Mouse (Mus musculus) cerebellum, adult 9-10 months (tissue): ENCODE results near the gene Palld.

Experiments used
- DNase-seq: peaks from one replicate; pipeline ENCODE4 v3.0.0; 2022

Gene Palld

DNA sequence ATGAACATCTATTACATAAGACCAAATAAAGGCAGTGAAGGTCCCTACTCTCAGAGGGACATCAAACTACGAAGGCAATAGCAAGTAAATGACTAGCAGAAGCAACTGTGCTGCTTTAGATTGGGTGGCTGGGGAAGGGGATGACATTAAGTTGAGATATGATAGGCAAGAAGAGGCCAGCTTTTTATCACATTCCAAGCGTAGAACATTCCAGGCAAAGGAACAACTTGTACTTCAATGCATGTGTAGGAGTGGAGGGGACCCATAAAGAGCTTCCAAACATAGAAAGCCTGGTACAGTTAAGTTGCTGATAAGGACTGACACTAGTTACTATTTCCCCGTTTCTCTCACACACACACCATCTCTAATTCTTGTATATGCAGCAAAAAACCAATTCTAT is 221.3 kb downstream of the Palld start:
- DNase-seq = no peak

DNA sequence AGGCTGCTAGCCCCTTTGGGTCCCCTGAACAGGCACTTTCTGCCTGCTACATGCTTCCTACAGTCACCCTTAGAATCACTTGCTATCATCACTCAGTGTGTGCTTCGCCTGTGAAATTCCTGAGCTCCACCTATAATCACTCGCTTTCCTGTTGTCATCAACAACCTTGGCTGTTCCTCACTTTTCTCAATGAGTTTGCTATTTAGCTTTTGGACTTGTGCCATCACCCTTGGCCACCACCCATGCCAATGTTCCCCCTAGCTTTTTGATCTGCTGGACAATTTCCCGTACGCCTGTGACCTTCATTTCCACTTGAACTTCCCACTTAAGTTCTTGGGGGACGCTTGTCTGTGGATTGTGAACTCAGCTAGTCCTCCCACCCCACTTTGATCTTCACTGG is 225.3 kb downstream of the Palld start:
- no peak for DNase-seq

DNA sequence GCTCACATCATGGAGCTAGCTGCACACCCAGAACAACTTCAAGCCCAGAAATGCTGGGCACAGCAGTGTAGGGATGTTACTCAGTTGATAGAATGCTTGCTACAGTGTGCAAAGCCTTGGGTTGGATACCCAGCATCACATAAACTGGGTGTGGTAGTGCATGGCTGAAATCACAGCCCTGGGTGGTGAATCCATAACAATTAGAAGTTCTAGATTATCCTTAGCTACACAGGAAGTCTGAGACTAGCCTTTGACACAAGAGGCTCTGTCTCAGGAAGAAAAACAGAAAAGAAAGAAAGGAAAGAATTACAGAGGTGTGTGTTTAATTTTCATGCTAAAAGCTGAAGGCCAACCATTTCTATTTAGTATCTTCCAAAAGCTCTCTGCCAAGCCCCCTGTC is 231.3 kb downstream of the Palld start:
- no peak for DNase-seq

DNA sequence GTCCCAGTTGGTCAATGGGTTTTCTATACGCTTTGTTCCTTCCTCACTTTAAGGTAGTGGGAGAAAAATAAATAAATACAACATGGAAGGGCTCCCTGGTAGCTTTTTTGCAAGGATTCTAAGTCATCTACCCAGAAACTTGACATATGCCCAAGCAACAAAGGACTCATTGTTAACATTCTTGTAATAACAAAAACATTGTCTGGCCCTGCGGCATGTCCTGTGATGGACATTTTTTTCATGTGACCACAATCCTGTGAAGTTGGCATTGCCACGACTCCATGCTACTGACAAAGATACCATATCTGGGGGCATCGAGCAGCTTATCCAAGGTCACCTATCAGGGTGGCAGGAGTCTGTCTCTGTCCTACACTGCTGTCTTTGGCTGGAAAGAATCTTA is 232.1 kb downstream of the Palld start:
- no peak for DNase-seq

DNA sequence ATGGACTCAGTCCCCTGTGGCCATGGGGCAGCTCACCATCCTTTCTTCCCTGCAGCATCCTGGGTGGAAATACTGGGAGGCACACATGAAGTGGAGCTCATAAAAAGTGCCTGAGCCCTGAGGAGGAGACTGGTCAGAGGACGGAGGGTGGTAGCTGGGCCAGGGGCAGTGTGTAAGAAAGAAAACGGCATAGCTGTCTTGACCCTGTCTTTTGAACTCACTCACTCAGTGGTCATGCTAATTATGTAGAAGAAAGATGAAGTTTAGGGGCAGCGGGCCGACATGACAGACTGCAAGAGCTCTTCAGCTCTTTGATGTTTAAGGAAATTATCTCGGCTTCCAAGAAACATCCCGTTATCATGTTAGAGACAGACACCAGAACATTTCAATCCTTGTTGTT is 235.6 kb downstream of the Palld start:
- DNase-seq = no peak

DNA sequence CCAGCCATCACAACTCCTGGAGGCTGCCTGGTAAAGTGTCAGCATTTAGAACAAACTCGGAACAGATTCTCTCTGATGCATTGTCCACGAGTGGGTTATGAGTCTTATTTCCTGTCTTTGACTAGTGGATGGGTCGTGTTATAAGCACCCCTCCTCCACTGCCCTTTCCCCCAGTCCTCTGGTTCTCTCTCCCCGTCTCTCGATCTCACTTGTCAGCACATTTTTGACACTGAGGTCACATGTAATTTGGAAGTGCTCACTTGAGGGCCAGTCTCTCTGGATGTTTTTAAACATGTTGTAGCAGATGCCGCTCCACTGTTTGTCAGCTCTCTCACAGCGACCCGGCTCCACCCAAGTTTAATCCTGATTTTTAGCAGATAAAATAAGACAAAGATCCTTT is 237.5 kb downstream of the Palld start:
- no peak for DNase-seq

DNA sequence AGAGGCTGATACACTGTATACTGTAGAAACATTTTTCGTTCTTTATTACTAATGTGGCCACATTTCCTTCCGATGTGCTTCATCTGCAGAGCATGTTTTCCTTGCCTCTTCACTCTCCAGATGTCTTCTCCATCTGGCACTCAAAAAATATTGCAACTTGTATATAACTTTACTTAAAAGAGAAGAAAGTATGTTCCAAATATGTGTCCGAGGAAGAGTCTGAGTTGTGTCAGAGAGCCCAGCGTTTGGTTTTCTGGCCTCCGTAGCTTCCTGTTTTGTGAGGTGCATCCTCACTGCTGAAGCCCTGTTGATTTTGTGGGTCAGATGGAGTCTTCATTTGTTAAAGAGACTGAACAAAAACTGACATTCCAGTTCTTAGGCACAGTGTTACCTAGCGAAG is 238.3 kb downstream of the Palld start:
- DNase-seq = no peak

DNA sequence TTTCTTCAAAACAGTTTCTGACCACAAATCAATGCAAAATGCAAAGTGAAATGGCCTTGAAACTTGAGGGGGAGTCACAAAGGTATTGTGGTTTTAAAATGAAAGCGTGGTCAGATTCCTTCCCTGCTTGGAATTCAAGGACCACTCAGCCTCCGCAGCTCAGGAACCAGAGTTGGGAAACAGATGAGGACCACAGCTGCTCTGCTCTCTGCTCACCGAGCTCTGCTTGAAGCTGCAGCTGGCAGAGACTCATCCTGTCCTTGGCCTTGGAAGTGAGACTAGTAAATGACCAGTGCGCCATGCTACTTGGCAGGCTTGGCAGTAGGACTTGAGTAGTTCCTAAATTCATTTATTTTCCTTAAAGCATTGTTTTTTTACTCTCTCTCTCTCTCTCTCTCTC is 239.7 kb downstream of the Palld start:
- no peak for DNase-seq

DNA sequence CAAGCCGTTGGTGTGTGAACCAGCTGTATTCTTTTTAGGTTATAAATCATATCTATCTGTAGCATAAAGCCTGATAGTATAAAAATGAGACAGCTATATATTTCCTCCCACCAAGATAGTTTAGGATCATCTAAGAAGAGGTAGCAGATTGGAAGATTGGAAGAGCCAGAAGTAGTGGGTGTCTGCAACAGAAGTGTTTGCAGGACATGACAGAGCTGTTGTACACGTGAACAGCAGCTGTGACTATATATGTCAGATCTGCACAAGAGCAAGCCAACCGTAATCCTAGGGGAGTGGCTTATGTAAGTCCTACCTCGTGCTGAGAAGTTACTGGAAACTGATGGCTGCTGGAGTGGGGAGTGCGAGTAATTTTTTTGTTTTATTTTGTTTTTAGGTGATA is 240.9 kb downstream of the Palld start:
- DNase-seq = no peak

DNA sequence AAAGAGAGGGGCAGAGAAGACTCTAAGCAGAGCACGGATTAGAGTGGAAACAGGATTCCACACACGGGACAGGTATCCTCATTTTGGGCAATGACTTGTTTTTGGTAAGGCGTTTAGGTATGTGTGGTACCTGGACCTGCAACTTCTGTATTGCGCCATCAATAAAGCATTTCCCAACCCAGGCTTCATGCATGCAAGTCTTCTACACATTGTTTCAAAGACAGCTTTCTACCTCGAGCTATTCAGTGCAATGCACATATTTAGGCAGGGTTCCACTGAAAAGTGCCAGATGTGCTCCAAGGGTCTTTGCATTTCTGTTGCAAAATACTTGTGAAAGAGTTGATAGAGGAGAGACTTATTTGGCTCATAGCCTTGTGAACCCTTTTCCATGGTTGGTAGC is 241.5 kb downstream of the Palld start:
- no peak for DNase-seq

DNA sequence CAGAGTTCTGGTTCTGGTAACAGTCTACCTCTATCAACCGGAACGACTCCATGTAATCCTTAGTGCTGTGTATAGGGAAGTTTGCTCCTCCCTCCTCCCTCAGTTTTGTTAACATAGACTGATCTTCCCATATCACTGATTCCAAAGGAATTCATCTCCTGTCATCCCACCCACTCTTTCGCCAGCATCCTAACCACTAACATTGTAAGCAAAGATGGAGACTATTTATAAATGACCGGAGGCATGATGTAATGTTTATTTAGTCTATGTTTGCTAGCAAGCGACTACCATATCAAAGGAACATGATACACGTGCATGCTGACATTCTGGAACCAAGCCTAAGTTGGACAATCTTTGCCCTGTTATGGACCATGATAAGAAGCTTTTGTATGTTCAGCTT is 250.5 kb downstream of the Palld start:
- DNase-seq = no peak

DNA sequence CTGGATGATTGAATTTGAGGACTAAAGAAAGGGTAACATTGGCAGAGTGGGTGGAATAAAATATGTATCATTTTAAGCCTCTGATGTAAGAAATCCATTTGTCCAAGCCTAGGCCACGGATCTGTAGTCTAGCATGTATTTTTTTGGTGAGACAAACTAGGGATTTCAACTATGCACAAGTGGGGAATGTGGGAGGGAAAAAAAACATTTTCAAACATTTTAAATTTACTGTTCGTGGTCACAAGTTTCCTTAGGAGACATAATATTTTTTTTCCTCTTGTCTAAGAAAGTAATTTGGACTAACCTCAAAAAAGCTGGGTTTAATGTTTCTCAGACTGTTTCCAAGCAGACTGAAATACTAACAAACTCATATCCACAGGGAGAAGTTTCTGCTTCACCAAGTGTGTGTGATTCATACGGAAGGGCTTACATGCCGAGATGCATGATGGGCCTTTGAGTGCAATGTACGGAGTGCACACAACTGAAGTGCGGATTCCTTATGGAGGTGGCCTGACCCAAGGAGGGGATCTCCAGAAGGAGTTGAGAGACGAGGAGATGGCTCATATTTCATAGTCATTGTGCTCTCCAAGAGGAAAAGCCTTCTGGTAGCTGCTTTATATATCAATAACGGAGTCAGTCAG is 256.2 kb downstream of the Palld start:
- DNase-seq = no peak

DNA sequence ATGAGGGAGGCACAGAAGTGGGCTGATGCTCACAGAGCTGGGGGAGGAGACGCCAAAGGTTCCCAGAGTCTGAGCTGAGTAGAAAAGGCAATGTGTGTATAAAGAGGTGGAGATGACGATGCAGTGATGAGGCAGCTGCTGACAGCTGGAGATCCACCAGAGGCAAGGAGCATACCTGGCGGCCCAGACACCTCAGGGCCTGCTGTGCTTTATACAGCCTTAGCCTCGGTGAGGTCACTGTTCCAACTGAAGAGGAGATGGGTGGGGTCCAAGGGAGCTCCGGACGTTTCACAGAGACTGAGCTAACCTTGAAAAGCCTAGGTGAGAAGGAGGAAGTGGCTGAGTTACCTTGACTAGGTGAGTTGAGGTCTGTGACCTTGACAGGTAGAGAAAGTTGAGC is 256.8 kb downstream of the Palld start:
- DNase-seq = no peak

DNA sequence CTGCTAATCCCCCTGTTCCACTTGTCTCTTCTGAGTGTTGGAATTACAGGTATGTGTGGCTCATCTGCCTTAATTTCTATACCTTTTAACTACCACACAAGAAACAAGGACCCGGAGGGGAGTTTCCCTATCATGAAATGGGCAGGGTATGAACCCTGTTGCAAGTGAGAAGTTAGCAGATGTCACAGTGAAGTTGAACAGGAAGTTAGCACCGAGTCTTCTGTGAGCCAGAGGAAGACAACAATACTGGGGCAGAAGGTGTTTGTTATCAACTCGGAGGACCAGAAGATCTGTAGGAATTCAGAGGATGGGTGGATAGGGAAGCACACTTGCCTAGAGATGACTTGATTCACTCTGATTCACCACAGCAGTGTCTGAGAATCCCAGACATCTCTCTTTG is 259.3 kb downstream of the Palld start:
- DNase-seq = no peak

DNA sequence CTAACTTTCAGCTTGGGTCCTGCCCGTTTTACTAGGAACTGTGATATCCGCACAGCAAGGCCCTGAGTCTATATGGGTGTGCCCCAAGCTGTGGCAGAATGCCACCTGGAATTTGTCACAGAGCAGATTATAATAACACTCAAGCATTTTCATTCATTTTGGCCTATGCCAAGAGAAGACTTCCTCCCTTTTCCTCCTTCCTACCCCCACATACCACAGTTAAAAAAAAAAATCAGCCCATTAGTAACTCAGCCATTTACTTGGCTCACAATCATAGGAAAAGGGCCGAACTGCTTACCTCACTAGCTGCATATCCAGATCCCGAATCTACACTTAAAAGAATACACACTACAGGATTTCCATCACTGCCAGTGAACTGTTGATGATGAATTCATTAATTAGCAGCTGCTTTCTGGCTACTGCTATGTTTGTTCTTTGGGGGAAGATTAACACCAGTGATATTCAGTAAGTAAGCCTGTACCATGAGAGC is 260.1 kb downstream of the Palld start:
- DNase-seq = no peak

DNA sequence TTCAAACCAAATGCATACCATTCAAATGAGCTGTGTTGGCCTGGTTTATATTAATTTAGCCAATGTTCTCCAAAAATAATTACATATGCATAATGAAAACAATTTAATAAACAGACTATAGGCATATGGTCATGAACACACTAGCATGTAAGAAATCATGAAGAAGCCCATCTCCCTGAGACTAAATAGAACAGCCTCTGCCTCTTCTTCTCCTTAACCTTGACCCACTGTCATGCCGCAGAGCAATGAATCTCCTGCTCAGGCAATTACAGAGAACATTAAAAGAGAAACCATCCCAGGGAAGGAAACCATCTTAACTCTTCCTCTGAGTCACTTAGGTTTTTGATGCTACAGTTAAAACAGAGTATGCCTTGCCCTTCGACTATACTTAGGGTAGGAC is 262.9 kb downstream of the Palld start:
- no peak for DNase-seq

DNA sequence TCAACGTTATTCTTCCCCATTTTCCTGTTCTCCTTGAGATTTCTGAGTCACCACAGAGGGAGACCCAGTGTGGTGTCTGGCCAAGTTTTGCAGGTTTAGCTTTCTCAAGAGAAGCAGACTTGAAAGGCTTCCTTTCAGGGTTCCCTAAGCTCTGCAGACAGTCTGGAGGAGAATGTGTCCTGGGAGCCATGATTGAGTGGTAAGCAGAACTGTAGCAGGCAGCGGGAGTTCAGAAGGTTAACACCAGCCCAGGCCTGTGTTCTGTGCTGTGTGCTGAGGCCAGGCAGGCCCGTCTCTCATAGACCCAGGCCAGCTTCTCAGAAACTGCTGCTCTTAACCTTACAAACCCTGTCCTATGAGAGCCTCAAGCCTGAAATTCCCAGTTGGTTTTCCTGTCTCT is 263.5 kb downstream of the Palld start:
- DNase-seq = no peak

DNA sequence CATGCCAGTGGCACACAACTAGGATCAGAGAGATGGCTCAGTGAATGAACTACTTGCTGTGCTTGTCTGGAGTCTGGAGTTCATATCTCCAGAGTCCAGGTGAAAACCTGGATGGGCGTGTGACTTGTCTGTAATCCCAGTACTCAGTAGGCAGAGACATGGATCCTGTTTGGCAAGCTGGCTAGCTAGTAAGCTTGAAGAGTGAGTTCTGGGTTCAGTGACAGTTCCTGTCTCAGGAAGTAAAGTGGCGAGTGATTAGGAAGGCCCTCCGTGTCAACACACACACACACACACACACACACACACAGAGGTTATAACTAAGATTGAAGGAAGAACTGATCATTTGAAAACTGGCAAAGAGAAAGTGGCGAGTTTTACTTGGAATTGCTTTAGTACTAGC is 264.8 kb downstream of the Palld start:
- DNase-seq = no peak

DNA sequence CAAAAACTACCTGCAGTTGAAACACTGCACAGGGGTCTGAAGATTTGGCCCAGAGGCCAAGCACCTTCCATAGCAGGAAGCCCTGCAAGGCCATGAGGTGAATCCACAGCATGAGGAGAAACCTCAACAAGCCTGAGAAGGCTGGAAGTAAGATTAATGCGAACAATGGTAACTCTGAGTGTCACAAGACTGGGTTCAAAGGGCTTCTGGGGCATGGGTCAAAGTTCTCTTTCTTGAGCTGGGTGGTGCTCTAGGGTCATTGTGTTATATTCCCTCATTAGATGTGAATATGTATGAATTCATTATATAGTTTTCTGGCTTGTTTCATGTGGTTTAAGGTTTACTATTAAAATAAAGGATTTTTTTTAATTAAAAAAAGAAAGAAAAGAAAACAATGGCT is 267.7 kb downstream of the Palld start:
- DNase-seq = no peak

DNA sequence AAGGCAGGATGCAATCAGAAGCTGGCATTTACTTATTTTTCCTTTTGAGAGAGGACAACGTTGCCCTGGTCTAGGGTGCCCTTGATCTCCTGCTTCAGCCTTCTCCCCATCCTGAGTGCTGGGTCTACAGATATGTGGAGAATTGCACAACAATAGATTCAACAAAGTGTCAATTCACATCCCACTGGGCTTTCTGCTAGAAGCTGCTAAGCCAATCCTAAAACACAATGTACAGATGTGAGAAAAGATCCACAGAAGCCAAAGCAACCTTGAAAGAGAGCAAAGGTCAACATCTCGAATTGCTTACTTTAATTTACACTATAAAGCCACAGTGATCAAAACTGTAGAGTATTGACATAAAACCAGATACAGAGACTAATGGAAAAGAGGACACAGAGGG is 270.2 kb downstream of the Palld start:
- no peak for DNase-seq

DNA sequence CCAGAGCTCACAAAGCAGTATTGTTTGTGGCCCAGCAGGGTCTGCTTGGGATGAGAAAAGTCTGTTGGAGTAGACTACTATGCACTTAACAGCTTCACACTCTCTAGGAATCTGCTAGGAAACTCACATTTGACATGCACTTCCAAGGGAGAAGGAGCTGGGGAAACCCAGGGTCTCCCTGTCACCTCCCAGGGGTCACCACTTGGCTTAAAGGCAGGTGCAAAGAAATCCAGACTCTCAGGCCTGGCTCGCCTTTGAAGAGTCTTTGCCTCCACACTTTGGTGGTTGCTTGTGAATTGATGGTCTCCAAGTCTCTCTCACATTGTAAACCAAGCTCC is 272.9 kb downstream of the Palld start:
- DNase-seq = no peak

DNA sequence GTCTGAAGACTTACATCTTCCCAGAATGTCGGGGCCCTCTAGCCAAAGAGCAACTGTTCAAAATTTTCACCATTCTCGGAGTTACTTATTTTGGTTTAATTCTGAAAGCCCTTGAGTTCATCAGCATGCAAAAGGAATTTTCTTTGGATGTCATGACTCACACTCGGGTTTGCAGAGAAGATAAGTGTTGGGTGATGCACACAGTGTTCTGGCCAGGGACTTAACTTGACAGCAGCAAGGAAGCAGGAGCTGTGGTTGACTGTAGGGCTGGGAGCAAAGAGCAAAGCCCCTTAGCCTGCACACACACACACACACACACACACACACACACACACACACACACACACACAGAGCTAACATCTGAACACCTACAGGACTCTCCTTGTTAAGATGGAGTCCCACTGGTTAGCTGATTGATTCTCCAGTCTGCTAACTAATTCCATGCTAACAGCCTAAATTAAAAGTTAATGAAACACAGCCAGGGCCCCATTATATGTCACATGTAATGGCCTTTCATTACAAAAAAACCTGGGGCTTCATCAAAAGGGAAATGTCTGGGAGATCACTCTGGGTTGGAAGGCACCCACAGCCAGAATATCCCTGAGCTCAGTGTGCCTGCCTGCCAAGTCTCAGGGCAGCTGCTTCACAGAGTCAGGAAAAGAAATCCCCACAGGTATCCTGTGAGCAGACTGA is 273.4 kb downstream of the Palld start:
- no peak for DNase-seq

DNA sequence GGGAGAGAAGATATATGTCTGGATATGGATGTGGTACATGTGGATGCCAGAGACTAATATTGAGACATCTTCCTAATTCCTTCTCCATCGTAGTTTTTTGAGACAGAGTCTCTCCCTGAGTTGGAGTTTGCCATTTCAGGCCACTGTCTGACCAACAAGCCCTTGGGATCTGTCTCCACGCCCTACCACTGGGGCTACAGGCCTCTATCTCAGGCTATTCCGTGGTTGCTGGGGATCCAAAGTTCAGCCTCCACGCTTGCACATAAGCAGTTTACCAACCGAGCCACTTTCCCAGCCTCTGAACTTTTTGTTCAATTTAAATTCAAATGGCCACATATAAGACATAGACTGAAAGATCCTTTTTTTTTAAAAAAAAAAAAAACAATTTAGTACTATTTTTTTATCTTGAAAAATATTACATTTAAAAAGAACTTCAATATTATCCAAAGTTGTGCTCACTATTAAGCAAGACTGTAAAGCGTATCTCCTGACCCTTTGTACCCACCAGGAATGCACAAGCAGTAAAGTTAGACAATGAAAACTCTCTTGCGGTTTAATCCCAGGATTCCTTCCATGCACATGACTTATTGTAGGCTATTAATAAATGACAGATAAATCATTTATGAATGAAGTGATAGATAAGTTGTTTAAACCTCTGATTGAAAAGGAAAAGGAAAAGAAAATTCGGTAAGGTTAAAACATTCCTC is 276.1 kb downstream of the Palld start:
- DNase-seq = no peak

DNA sequence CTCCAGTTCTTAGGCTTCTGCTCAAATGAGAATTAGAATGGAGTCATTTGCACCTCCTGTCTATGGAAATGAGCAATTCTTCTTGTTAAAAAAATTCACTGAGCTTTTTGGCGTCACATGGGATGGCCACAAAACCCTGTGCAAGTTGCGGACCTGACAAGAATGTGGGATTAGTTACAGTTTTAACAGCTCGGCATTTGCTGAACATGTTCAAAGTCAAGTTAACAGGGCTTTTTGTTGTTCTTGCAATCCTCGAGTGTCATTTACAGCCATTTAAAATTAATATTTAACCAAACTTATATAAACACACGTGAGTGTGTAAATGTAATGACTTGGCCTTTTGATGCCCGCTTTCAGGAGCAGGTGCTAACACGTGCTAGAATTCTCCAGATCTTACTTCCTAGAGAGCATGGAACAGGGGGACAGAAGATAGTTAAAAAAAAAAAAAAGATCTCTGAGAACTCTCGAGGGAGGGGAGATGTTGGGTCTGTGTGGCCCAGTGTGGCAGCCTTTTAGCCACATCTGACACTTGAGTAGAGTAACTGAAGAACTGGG is 276.8 kb downstream of the Palld start:
- no peak for DNase-seq
